Mouse (Mus musculus) hindbrain, embryonic 14.5 days (tissue): Measurements from ENCODE around the gene Eps8. TPM values are rescaled to one million over a fixed set of nuclear protein-coding genes. Genes with fewer than 3 reads are reported as not detected.

Experiments
- ATAC-seq: fragments of 200-750 bp; cut with Nextera tagmentation; 2 replicates; pipeline ENCODE4 v1.8.0; 2017; ENCODE audit warnings: moderate number of reproducible peaks, mild to moderate bottlenecking, moderate TSS enrichment, moderate library complexity; ENCODE audit not compliant: low FRiP score
- DNase-seq: peaks from one replicate; pipeline ENCODE4 v3.0.0-alpha.2; 2015; ENCODE audit warnings: low spot score
- H3K27ac ChIP-seq: fragments of 300-500 bp; sonication (generic); 2 replicates; pipeline ENCODE4 v1.5.1; 2014; ENCODE audit warnings: mild to moderate bottlenecking, moderate library complexity
- H3K27me3 ChIP-seq: fragments of 300-500 bp; sonication (generic); 2 replicates; pipeline ENCODE4 v1.6.1; 2014; ENCODE audit warnings: mild to moderate bottlenecking, low read length, mixed read lengths; ENCODE audit not compliant: control insufficient read depth, insufficient read depth
- H3K36me3 ChIP-seq: fragments of 300-500 bp; sonication (generic); replicated peaks from 2 replicates; pipeline ENCODE4 v1.6.1; 2014; ENCODE audit not compliant: control insufficient read depth, insufficient read depth
- H3K4me1 ChIP-seq: fragments of 300-500 bp; sonication (generic); replicated peaks from 2 replicates; pipeline ENCODE4 v1.6.1; 2014; ENCODE audit warnings: antibody characterized with exemption, low read length, mixed read lengths; ENCODE audit not compliant: control insufficient read depth, insufficient read depth
- H3K4me2 ChIP-seq: fragments of 300-500 bp; sonication (generic); replicated peaks from 2 replicates; pipeline ENCODE4 v1.6.1; 2014; ENCODE audit warnings: mild to moderate bottlenecking, moderate library complexity
- H3K4me3 ChIP-seq: fragments of 300-500 bp; sonication (generic); replicated peaks from 2 replicates; pipeline ENCODE4 v1.5.1; 2014; ENCODE audit warnings: mild to moderate bottlenecking, low read length
- H3K9ac ChIP-seq: fragments of 300-500 bp; sonication (generic); 2 replicates; pipeline ENCODE4 v1.6.1; 2014
- H3K9me3 ChIP-seq: fragments of 300-500 bp; sonication (generic); 2 replicates; pipeline ENCODE4 v1.6.1; 2016; ENCODE audit warnings: low read length; ENCODE audit not compliant: control insufficient read depth
- WGBS: fragments of 180-500 bp; shearing (Covaris S2); extraction: QIAGEN DNeasy Blood & Tissue Kit; methylation state at CpG from one replicate; pipeline ENCODE4 v1.1.7; 2014; 5-methylcytosine and 5-hydroxymethylcytosine counted together
- polyA plus RNA-seq: library from polyadenylated mRNA; unstranded; fragments of >200 nt; fragmentation: Nextera tagmentation; extraction: Ambion mirVana; gene quantifications from 2 replicates; pipeline ENCODE4 v1.2.1, GENCODE M21; 2014

The Eps8 gene
- polyA plus RNA-seq, 1 experiment from 2014 or later = 20.2 TPM

DNA sequence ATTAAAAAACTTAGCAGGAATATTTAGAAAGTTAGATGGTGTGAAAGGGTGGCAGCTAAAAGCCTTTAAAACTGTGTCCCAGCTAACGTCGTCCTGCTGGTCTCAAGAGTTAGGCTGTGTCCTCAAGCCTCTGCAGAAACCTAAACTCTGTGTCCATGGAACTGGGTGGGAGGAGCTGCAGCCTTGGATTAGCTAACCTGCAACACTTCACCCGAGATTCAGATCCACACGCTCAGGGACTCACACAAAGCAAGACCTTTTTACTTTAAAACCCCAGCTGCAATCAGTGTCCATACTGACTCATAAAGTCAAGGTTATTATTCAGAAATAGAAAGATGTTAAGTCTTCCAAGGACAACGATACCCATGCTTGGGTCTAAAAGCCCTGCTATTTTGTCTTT lies 18.5 kb downstream of the Eps8 start:
- no peak for DNase-seq
- Histone ChIP-seq H3K27me3 (no peaks in the 10 kb centered on the region), H3K4me1 (no peaks in the 10 kb centered on the region), H3K27ac (no peak overlapping the region), H3K4me2 (no peak overlapping the region), H3K9ac (no peak overlapping the region), H3K36me3 (no peaks in the 10 kb centered on the region), H3K4me3 (no peak overlapping the region), H3K9me3 (no peaks in the 10 kb centered on the region)
- WGBS = 82% methylated on average over 5 of the region's 5 CpGs
- no peak for ATAC-seq

DNA sequence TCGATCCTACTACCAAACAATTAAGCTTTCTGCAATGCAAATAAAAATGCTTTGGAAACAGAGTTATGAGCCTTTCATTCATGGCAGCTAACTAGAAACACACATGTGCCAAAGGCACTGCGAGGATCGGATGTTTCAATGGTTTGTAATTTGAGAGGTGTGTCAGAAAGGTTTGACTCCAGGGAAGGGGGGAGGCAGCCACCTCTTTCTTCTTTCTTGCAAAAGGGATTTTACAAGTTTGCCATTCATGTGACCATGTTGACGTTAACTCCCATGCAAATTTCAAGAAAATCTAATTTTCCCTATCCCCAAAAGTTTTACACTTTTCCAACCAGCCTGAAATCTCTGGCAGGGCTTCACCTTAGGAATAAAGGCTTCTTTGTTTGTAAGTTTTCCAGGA lies 21.1 kb downstream of the Eps8 start:
- ATAC-seq = no peak

DNA sequence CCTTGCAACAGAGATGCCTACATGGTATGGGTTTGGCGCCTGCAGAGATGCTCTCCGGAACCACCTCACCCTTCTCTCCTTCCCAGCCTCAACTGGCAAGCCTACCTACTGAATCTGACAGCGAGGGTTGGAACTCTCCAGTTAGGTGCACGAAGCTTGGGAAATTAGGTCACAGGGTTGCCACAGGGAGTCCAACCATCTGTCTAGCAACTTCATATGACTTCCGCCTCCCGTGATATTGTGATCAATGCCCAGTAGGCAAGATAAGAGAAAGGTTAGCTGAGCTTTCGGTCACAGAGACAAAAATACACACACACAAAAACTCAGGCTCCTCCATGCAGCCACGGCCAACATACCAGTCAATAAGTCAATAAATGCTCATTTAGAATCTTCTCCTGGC lies 21.6 kb downstream of the Eps8 start:
- ATAC-seq = no peak
- no peak for DNase-seq
- H3K4me3 ChIP-seq = no peak overlapping the region
- H3K9me3 ChIP-seq = no peaks in the 10 kb centered on the region
- H3K27me3 ChIP-seq = no peaks in the 10 kb centered on the region
- H3K4me1 ChIP-seq = peaks cover 9% of the 10 kb centered on the region; the same call in 1 of the 2 replicates
- no peak overlapping the region for H3K27ac ChIP-seq
- no peak overlapping the region for H3K9ac ChIP-seq
- 90% methylated on average over 8 of the region's 8 CpGs for WGBS
- no peaks in the 10 kb centered on the region for H3K36me3 ChIP-seq
- H3K4me2 ChIP-seq = no peak overlapping the region

More for the DNA sequence above, 21.1 kb downstream of the Eps8 start:
- peaks cover 9% of the 10 kb centered on the region; the same call in 1 of the 2 replicates for H3K4me1 ChIP-seq
- no peak overlapping the region for H3K27ac ChIP-seq
- no peaks in the 10 kb centered on the region for H3K9me3 ChIP-seq
- no peak overlapping the region for H3K9ac ChIP-seq
- no peaks in the 10 kb centered on the region for H3K36me3 ChIP-seq
- H3K27me3 ChIP-seq = no peaks in the 10 kb centered on the region
- no peak overlapping the region for H3K4me3 ChIP-seq
- DNase-seq = no peak
- WGBS = 64% methylated on average over 4 of the region's 4 CpGs
- H3K4me2 ChIP-seq = no peak overlapping the region

DNA sequence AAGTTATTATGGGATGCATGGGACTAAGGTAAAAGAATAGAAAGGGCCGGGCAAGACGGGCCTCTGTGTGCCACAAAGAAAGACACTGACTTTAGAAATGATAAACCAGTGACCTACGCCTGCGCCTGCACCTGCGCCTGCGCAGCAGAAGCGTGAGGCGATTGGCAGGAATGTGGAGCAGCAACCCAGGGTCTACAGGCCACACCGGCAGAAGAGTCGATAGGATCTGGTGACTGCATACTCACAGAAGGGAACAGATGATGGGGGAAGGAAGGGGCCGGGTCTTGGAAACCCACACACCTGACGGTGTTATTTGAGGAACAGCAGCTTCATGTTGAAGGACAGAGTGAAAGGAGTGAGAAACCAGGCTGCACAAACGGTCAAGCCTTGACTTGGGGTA lies 24.3 kb downstream of the Eps8 start:
- H3K4me1 ChIP-seq = peaks cover 9% of the 10 kb centered on the region; the same call in 1 of the 2 replicates
- DNase-seq = no peak
- H3K9ac ChIP-seq = no peak overlapping the region
- H3K4me2 ChIP-seq = no peak overlapping the region
- H3K27ac ChIP-seq = no peak overlapping the region; the same call in 1 of the 2 replicates
- H3K36me3 ChIP-seq = no peaks in the 10 kb centered on the region
- H3K4me3 ChIP-seq = no peak overlapping the region
- H3K9me3 ChIP-seq = no peaks in the 10 kb centered on the region
- 83% methylated on average over 13 of the region's 13 CpGs for WGBS
- H3K27me3 ChIP-seq = no peaks in the 10 kb centered on the region
- no peak for ATAC-seq

DNA sequence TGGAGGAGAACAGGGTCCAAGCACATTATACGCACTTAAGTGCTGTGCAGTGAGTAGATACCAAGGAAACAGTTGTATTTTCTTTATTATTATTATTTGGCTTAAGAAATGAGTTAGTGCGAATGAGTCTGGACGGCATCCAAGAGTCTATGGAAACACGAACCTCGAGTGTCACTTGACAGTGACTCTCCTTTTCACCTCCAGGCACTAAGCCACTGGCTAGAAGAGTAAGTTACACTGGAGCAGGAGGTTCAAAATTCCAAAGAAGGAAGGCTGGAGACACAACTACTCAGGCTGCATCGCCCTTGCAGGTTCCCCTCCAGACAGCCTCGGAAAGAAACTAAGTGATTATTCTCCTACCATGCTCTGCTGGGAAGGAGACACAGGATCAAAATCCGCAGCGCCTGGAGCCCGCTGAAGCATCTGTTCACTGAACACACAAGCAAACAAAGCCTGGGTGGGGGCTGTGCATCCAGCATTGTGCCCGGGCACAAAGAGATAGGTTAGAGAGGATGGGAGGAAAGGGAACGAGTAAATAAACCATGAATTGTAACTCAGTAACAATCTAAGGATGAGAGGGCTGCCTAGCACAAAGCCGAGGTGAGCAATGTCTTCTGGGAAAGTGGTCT lies 25.0 kb downstream of the Eps8 start:
- Histone ChIP-seq H3K27ac (peak overlapping the region; percentile 51; the same call in 1 of the 2 replicates), H3K4me2 (0 out of 2 replicates have a peak overlapping the region, but pooled peaks have one; percentile 25), H3K9me3 (no peaks in the 10 kb centered on the region), H3K27me3 (no peaks in the 10 kb centered on the region), H3K36me3 (no peaks in the 10 kb centered on the region), H3K4me3 (no peak overlapping the region), H3K9ac (peak overlapping the region; percentile 28; the same call in 1 of the 2 replicates), H3K4me1 (peaks cover 9% of the 10 kb centered on the region; the same call in 1 of the 2 replicates)
- ATAC-seq (peak; percentile 27; the same call in 1 of the 2 replicates), DNase-seq (no peak)
- 37% methylated on average over 13 of the region's 13 CpGs for WGBS

DNA sequence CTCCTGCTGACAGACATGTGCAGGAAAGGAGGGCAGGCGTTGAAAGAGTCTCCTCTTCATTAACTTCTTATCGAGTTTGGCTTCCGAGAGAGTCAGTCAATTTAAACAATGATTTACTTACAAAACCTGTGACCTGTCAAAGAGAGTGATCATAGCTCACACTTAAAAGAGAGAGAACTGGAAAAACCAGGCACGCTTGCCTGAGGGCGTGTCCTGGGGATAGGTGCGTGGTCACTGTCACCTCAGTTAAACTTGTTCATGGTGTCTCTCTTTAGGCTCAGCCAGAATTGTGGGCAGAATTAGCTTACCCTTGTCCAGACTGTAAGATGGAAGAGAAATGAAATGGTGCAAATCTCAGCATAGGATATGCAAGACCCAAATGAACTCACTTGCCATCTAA lies 26.0 kb downstream of the Eps8 start:
- Histone ChIP-seq H3K27ac (no peak overlapping the region), H3K36me3 (no peaks in the 10 kb centered on the region), H3K27me3 (no peaks in the 10 kb centered on the region), H3K9me3 (no peaks in the 10 kb centered on the region), H3K4me1 (peaks cover 9% of the 10 kb centered on the region; the same call in 1 of the 2 replicates), H3K9ac (no peak overlapping the region), H3K4me2 (no peak overlapping the region), H3K4me3 (no peak overlapping the region)
- no peak for ATAC-seq
- DNase-seq = no peak
- 88% methylated on average over 6 of the region's 6 CpGs for WGBS

DNA sequence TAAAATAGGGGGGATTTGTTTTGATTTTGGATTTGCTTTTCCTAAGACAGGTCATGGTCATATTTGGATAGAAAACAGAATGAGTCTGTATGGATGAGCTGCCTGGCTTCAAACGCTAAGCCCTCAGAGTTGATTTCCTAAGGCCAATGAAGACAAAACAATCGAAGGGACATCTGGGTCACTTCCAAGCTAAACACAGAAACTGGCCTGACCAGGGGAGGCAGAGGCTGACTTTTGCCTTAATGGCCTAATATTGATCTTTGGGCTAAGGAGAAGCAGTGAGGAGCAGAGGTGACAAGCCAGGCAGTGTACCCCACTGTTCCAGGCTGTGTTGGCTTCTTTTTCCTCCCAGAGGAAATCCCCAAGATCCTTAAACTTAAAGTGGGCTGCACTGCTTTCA lies 33.7 kb downstream of the Eps8 start:
- ATAC-seq (no peak), DNase-seq (no peak)
- no peak overlapping the region for H3K4me3 ChIP-seq
- 89% methylated on average over 2 of the region's 2 CpGs for WGBS
- H3K4me1 ChIP-seq = no peaks in the 10 kb centered on the region
- H3K4me2 ChIP-seq = no peak overlapping the region
- no peaks in the 10 kb centered on the region for H3K9me3 ChIP-seq
- H3K27me3 ChIP-seq = no peaks in the 10 kb centered on the region
- H3K36me3 ChIP-seq = no peaks in the 10 kb centered on the region
- H3K27ac ChIP-seq = no peak overlapping the region
- no peak overlapping the region for H3K9ac ChIP-seq

DNA sequence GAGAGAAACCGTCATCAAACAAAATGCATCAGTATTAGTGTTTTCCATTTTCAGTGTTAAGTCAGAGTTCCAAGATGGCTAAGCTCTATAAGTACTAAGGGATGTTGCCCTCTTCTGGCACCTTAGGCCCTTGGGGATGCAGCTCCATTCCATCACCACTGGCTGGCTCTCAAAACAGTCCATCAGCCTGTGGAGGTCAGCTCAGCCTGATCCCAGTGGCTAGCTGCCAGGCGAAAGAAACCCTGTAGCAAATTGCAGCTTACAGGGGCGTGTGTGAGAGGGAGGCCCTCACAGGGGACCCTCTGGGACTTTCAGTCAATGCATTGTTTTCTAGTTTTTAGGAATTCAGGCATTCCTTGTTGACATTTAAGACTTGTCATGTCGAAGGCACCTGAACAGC lies 40.8 kb downstream of the Eps8 start:
- H3K36me3 ChIP-seq = no peaks in the 10 kb centered on the region
- no peaks in the 10 kb centered on the region for H3K9me3 ChIP-seq
- 52% methylated on average over 4 of the region's 4 CpGs for WGBS
- no peak overlapping the region for H3K27ac ChIP-seq
- no peaks in the 10 kb centered on the region for H3K27me3 ChIP-seq
- no peak overlapping the region for H3K4me3 ChIP-seq
- H3K4me2 ChIP-seq = no peak overlapping the region
- no peaks in the 10 kb centered on the region for H3K4me1 ChIP-seq
- H3K9ac ChIP-seq = no peak overlapping the region
- ATAC-seq (no peak), DNase-seq (peak; percentile 57)

DNA sequence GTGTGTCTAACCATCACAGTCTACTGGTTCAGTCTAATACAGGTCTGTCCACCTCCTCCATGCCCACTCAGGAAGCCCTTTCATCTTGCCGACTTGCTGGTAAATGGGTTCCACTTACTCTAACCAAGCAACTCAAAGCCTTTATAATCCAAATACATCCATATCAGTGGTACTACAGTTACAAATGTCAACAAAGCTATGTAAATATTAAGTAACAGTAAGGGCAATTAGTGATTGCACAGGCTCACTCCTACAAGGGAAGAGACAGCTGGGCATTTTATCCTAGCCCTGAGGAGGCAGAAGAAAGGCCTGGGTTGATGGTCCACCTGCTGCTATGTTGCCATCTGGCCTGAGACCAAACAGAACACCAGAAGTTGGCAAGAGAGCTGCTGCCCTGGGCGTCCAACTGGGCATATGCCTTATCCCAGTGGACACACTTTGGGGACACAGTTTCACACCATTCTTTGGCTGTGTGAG lies 42.6 kb downstream of the Eps8 start:
- H3K4me1 ChIP-seq = no peaks in the 10 kb centered on the region
- H3K4me3 ChIP-seq = no peak overlapping the region
- 81% methylated on average over 2 of the region's 2 CpGs for WGBS
- H3K9me3 ChIP-seq = no peaks in the 10 kb centered on the region
- H3K27me3 ChIP-seq = no peaks in the 10 kb centered on the region
- no peak for DNase-seq
- H3K9ac ChIP-seq = no peak overlapping the region
- H3K36me3 ChIP-seq = no peaks in the 10 kb centered on the region
- no peak overlapping the region for H3K4me2 ChIP-seq
- ATAC-seq = no peak
- H3K27ac ChIP-seq = no peak overlapping the region
